Mouse (Mus musculus) embryonic facial prominence, embryonic 14.5 days (tissue): ENCODE measurements around the gene Fbxo41. TPM values are rescaled to one million over a fixed set of nuclear protein-coding genes. Genes with fewer than 3 reads are reported as not detected.

Experiments used
- ATAC-seq: fragments of 200-750 bp; cut with Nextera tagmentation; 2 replicates; pipeline ENCODE4 v1.8.0; 2017; ENCODE audit warnings: low read depth, moderate number of reproducible peaks, moderate TSS enrichment
- DNase-seq: peaks from one replicate; pipeline ENCODE4 v3.0.0-alpha.2; 2015; ENCODE audit warnings: low spot score
- H3K27ac ChIP-seq: fragments of 300-500 bp; sonication (generic); replicated peaks from 2 replicates; pipeline ENCODE4 v1.5.1; 2014; ENCODE audit warnings: low read depth, mild to moderate bottlenecking, low read length, moderate library complexity
- H3K27me3 ChIP-seq: fragments of 300-500 bp; sonication (generic); replicated peaks from 2 replicates; pipeline ENCODE4 v1.6.1; 2014; ENCODE audit warnings: low read length; ENCODE audit not compliant: control insufficient read depth, insufficient read depth
- H3K36me3 ChIP-seq: fragments of 300-500 bp; sonication (generic); 2 replicates; pipeline ENCODE4 v1.6.1; 2014; ENCODE audit warnings: low read length, mixed read lengths; ENCODE audit not compliant: control insufficient read depth, insufficient read depth
- H3K4me1 ChIP-seq: fragments of 300-500 bp; sonication (generic); 2 replicates; pipeline ENCODE4 v1.6.1; 2014; ENCODE audit warnings: antibody characterized with exemption, low read length; ENCODE audit not compliant: control insufficient read depth, insufficient read depth
- H3K4me2 ChIP-seq: fragments of 300-500 bp; sonication (generic); 2 replicates; pipeline ENCODE4 v1.6.1; 2014; ENCODE audit warnings: low read depth, mild to moderate bottlenecking, low read length, moderate library complexity, mixed read lengths
- H3K4me3 ChIP-seq: fragments of 300-500 bp; sonication (generic); 2 replicates; pipeline ENCODE4 v1.5.1; 2014; ENCODE audit warnings: low read depth, mild to moderate bottlenecking, low read length
- H3K9ac ChIP-seq: fragments of 300-500 bp; sonication (generic); 2 replicates; pipeline ENCODE4 v1.6.1; 2014; ENCODE audit warnings: low read depth, mild to moderate bottlenecking, low read length, moderate library complexity, mixed read lengths
- H3K9me3 ChIP-seq: fragments of 300-500 bp; sonication (generic); 2 replicates; pipeline ENCODE4 v1.6.1; 2016; ENCODE audit warnings: low read length; ENCODE audit not compliant: control insufficient read depth
- WGBS: fragments of 180-500 bp; shearing (Covaris S2); extraction: QIAGEN DNeasy Blood & Tissue Kit; methylation state at CpG from one replicate; pipeline ENCODE4 v1.1.7; 2014; 5-methylcytosine and 5-hydroxymethylcytosine counted together
- polyA plus RNA-seq: library from polyadenylated mRNA; unstranded; fragments of >200 nt; fragmentation: Nextera tagmentation; extraction: Ambion mirVana; gene quantifications from 2 replicates; pipeline ENCODE4 v1.2.1, GENCODE M21; 2014

The Fbxo41 gene
- polyA plus RNA-seq, 1 experiment from 2014 or later = 0.49 TPM

DNA sequence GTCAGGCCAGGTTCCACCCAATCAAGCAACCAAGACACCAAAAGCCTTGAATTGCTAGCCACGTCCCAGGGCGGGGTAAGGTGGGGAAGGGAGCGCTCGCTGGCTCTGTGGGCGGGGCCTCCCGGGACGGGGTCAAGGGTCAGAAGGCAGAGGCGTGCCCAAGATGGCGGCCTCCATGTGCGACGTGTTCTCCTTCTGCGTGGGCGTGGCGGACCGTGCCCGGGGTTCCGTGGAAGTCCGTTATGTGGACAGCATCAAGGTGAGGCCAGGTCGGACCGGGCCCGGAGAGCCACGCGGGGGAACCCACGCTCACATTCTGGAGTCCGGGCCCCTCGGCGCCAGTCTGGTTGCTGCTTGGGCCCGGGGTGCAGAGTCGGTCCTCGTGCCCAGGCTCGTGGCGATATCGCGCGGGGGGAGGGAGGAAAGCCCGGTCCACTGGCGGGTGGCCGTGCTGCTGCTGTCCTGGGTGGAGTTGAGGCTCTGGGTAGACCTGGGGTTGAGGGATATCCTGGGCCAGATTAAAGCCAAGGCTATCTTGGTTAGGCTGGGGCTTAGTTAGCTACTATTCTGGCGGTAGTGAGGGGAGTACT, 70.9 kb downstream of the Fbxo41 start, which contains the start of gene Smyd5:
Gene Smyd5, plus strand, starts transcription at position 148 of the 590 bp plus-strand sequence.
- under 1% methylated on average over 37 of the region's 39 CpGs for WGBS
- peaks cover 6% of the 10 kb centered on the region; the same call in 1 of the 2 replicates for H3K4me1 ChIP-seq
- no peaks in the 10 kb centered on the region for H3K9me3 ChIP-seq
- DNase-seq (peak; percentile 84), ATAC-seq (peak; percentile 89)
- peak within 1 kb of the TSS; percentile 84 for H3K9ac ChIP-seq
- no peak within 1 kb of the TSS for H3K27ac ChIP-seq
- peak within 1 kb of the TSS; percentile 95 for H3K4me3 ChIP-seq
- H3K4me2 ChIP-seq = peak within 1 kb of the TSS; percentile 84
- no peaks in the 10 kb centered on the region; the same call in 1 of the 2 replicates for H3K27me3 ChIP-seq
- H3K36me3 ChIP-seq = no peaks in the 10 kb centered on the region

GRCm38 (mm10) chr6:85431274-85431841, 71.4 kb downstream of the Fbxo41 start:
- Histone ChIP-seq H3K4me3 (peak overlapping the region; percentile 95), H3K27me3 (peaks cover 4% of the 10 kb centered on the region; the same call in 1 of the 2 replicates), H3K9me3 (no peaks in the 10 kb centered on the region), H3K36me3 (no peaks in the 10 kb centered on the region), H3K4me1 (peaks cover 6% of the 10 kb centered on the region; the same call in 1 of the 2 replicates), H3K4me2 (peak overlapping the region; percentile 84), H3K9ac (peak overlapping the region; percentile 84), H3K27ac (no peak overlapping the region)
- ATAC-seq (peak; percentile 66), DNase-seq (no peak)
- WGBS = 42% methylated on average over 8 of the region's 8 CpGs

DNA sequence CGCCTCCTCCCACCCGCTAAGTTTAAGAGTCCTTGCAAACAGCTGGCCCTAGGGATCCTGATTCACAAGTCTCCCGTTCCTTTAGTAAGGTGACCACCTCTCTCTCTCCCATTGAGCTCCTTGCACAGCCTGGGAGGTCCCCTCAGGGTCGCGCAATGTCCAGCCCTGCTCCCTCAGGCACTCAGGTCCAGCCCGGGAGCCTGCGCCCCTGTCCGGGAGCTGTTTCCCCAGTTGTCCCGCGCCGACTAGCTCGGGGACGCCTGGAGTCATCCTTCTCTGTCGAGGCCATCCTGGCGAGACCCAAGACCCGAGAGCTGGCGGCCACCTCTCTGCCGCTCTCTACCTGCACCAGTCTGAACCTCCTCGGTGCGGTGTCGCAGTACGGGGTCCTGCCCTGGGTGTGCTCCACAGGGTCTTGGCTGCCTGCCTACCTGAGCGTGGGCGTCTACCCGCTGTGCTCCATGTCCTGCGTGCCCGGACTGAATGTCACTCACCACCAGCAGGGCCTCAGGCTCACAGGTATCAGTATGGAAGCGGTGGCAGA, 78.9 kb downstream of the Fbxo41 start, which contains the start of gene Noto:
Gene Noto, plus strand, starts transcription at position 51 of the 544 bp plus-strand sequence.
- H3K9me3 ChIP-seq = no peaks in the 10 kb centered on the region
- no peaks in the 10 kb centered on the region for H3K4me1 ChIP-seq
- 12% methylated on average over 20 of the region's 28 CpGs for WGBS
- no peak within 1 kb of the TSS for H3K4me3 ChIP-seq
- peaks cover 24% of the 10 kb centered on the region for H3K27me3 ChIP-seq
- no peak within 1 kb of the TSS for H3K4me2 ChIP-seq
- no peak within 1 kb of the TSS for H3K9ac ChIP-seq
- H3K27ac ChIP-seq = no peak within 1 kb of the TSS
- no peaks in the 10 kb centered on the region for H3K36me3 ChIP-seq
- DNase-seq = no peak
- ATAC-seq = no peak

Other genes starting within 250 kb of the Fbxo41 start
- gene Sfxn5, start 169.6 kb downstream of the Fbxo41 start, polyA plus RNA-seq = 6.7 and 8.9 TPM in 2 replicates
- gene Rab11fip5, start 128.4 kb downstream of the Fbxo41 start, polyA plus RNA-seq = 15.1 and 15.7 TPM in 2 replicates
- not detected in 2 replicates for gene Noto, start 79.1 kb downstream of the Fbxo41 start, polyA plus RNA-seq
- 38.1 and 43.4 TPM in 2 replicates for gene Smyd5, start 71.0 kb downstream of the Fbxo41 start, polyA plus RNA-seq
- 448 and 463 TPM in 2 replicates for gene Cct7, start 51.5 kb downstream of the Fbxo41 start, polyA plus RNA-seq
- gene Pradc1, start 51.0 kb downstream of the Fbxo41 start, polyA plus RNA-seq = 28.0 and 29.9 TPM in 2 replicates
- gene Egr4, start 10.6 kb upstream of the Fbxo41 start, polyA plus RNA-seq = not detected in 2 replicates
- 5.1 and 5.3 TPM in 2 replicates for gene Alms1, start 84.5 kb upstream of the Fbxo41 start, polyA plus RNA-seq
- gene Nat8f7, start 210.2 kb upstream of the Fbxo41 start, polyA plus RNA-seq = not detected in 2 replicates